Mouse (Mus musculus): ENCODE data around the gene Tab1. TPM values are rescaled to one million over a fixed set of nuclear protein-coding genes. Genes with fewer than 3 reads are reported as not detected.
A peak's percentile ranks its signal among the peaks of the same experiment; 100 is the strongest.
"Not testable (repeated sequence)": the region's sequence is repeated elsewhere in the genome, so short reads cannot be mapped to it uniquely, and the experiment has no call there.

Gene Tab1
- total RNA-seq, 4 experiments from 2014 or later, result 24.4 to 30.0 (median 26.9) TPM

GRCm38 (mm10) chr15:80105490-80106410, 27.2 kb upstream of the Tab1 start:
- no peak for DNase-seq (ENCODE audit: low spot score in 2 of 2)

GRCm38 (mm10) chr15:80107143-80107542, 25.8 kb upstream of the Tab1 start:
- peak in 1 of 2 experiments; percentile 62 for DNase-seq (ENCODE audit: low spot score in 2 of 2)

GRCm38 (mm10) chr15:80107575-80107974, 25.4 kb upstream of the Tab1 start:
- DNase-seq (ENCODE audit: low spot score in 2 of 2), result no peak

GRCm38 (mm10) chr15:80111436-80111835, 21.5 kb upstream of the Tab1 start:
- no peak for DNase-seq (ENCODE audit: low spot score in 2 of 2)

GRCm38 (mm10) chr15:80112499-80112898, 20.4 kb upstream of the Tab1 start:
- DNase-seq (ENCODE audit: low spot score in 2 of 2), result no peak

- no peak for DNase-seq (ENCODE audit: low spot score in 2 of 2)
Measured at GRCm38 (mm10) chr15:80114414-80114813, 18.5 kb upstream of the Tab1 start.

GRCm38 (mm10) chr15:80115256-80115655, 17.7 kb upstream of the Tab1 start:
- no peak for DNase-seq (ENCODE audit: low spot score in 2 of 2)

- no peak for DNase-seq (ENCODE audit: low spot score in 2 of 2)
Measured at GRCm38 (mm10) chr15:80115866-80116794, 16.8 kb upstream of the Tab1 start.

- DNase-seq (ENCODE audit: low spot score in 2 of 2), result no peak
Measured at GRCm38 (mm10) chr15:80117154-80117553, 15.8 kb upstream of the Tab1 start.

- DNase-seq (ENCODE audit: low spot score in 2 of 2), result no peak
Measured at GRCm38 (mm10) chr15:80119076-80119475, 13.9 kb upstream of the Tab1 start.

GRCm38 (mm10) chr15:80121721-80122325, 11.1 kb upstream of the Tab1 start:
- no peak for DNase-seq (ENCODE audit: low spot score in 2 of 2)

- not testable (repeated sequence) for DNase-seq (ENCODE audit: low spot score in 2 of 2)
Measured at GRCm38 (mm10) chr15:80122431-80122830, 10.5 kb upstream of the Tab1 start.

GRCm38 (mm10) chr15:80124651-80125050, 8.3 kb upstream of the Tab1 start:
- no peak for DNase-seq (ENCODE audit: low spot score in 2 of 2)

GRCm38 (mm10) chr15:80127191-80127590, 5.7 kb upstream of the Tab1 start:
- no peak for DNase-seq (ENCODE audit: low spot score in 2 of 2)

GRCm38 (mm10) chr15:80129982-80130381, 2.9 kb upstream of the Tab1 start:
- no peak for DNase-seq (ENCODE audit: low spot score in 2 of 2)

GRCm38 (mm10) chr15:80130689-80131088, 2.2 kb upstream of the Tab1 start:
- no peak for DNase-seq (ENCODE audit: low spot score in 2 of 2)

- DNase-seq (ENCODE audit: low spot score in 2 of 2), result no peak
Measured at GRCm38 (mm10) chr15:80131421-80131820, 1.5 kb upstream of the Tab1 start.

- DNase-seq (ENCODE audit: low spot score in 2 of 2), result no peak
Measured at GRCm38 (mm10) chr15:80132452-80132851, 475 bp upstream of the Tab1 start.

- DNase-seq (ENCODE audit: low spot score in 2 of 2), result no peak
Measured at GRCm38 (mm10) chr15:80133682-80134449, 939 bp downstream of the Tab1 start.

- no peak for DNase-seq (ENCODE audit: low spot score in 2 of 2)
Measured at GRCm38 (mm10) chr15:80134450-80134847, 1.5 kb downstream of the Tab1 start.

GRCm38 (mm10) chr15:80135499-80135898, 2.6 kb downstream of the Tab1 start:
- no peak for DNase-seq (ENCODE audit: low spot score in 2 of 2)

All from left cerebral cortex, adult 8-10 months (tissue).